Mouse (Mus musculus): Measurements from ENCODE around the gene Dnajb8.

Dnajb8 gene

GRCm38 (mm10) chr6:88199001-88199717 lies 22.9 kb upstream of the Dnajb8 start:
- no peak for DNase-seq (ENCODE audit: low spot score in 2 of 2)

- no peak for DNase-seq (ENCODE audit: low spot score in 2 of 2)
Measured at GRCm38 (mm10) chr6:88199718-88200692, 22.1 kb upstream of the Dnajb8 start.

GRCm38 (mm10) chr6:88200693-88201609 lies 21.1 kb upstream of the Dnajb8 start:
- no peak for DNase-seq (ENCODE audit: low spot score in 2 of 2)

- no peak for DNase-seq (ENCODE audit: low spot score in 2 of 2)
Measured at GRCm38 (mm10) chr6:88201926-88202700, 20.0 kb upstream of the Dnajb8 start.

GRCm38 (mm10) chr6:88202921-88203690 lies 19.0 kb upstream of the Dnajb8 start:
- no peak for DNase-seq (ENCODE audit: low spot score in 2 of 2)

GRCm38 (mm10) chr6:88203791-88204405 lies 18.2 kb upstream of the Dnajb8 start:
- no peak for DNase-seq (ENCODE audit: low spot score in 2 of 2)

GRCm38 (mm10) chr6:88204531-88205385 lies 17.3 kb upstream of the Dnajb8 start:
- DNase-seq (ENCODE audit: low spot score in 2 of 2): no peak

GRCm38 (mm10) chr6:88205386-88205700 lies 16.7 kb upstream of the Dnajb8 start:
- DNase-seq (ENCODE audit: low spot score in 2 of 2): no peak

GRCm38 (mm10) chr6:88205937-88206336 lies 16.1 kb upstream of the Dnajb8 start:
- DNase-seq (ENCODE audit: low spot score in 2 of 2): no peak

GRCm38 (mm10) chr6:88206566-88206965 lies 15.5 kb upstream of the Dnajb8 start:
- no peak for DNase-seq (ENCODE audit: low spot score in 2 of 2)

- no peak for DNase-seq (ENCODE audit: low spot score in 2 of 2)
Measured at GRCm38 (mm10) chr6:88207403-88208033, 14.6 kb upstream of the Dnajb8 start.

GRCm38 (mm10) chr6:88208321-88208720 lies 13.7 kb upstream of the Dnajb8 start:
- DNase-seq (ENCODE audit: low spot score in 2 of 2): no peak

GRCm38 (mm10) chr6:88209453-88209852 lies 12.6 kb upstream of the Dnajb8 start:
- no peak for DNase-seq (ENCODE audit: low spot score in 2 of 2)

- DNase-seq (ENCODE audit: low spot score in 2 of 2): no peak
Measured at GRCm38 (mm10) chr6:88210182-88210581, 11.9 kb upstream of the Dnajb8 start.

- no peak for DNase-seq (ENCODE audit: low spot score in 2 of 2)
Measured at GRCm38 (mm10) chr6:88215797-88216196, 6.3 kb upstream of the Dnajb8 start.

GRCm38 (mm10) chr6:88216199-88216598 lies 5.9 kb upstream of the Dnajb8 start:
- no peak for DNase-seq (ENCODE audit: low spot score in 2 of 2)

GRCm38 (mm10) chr6:88219094-88219493 lies 3.0 kb upstream of the Dnajb8 start:
- DNase-seq (ENCODE audit: low spot score in 2 of 2): no peak

- no peak for DNase-seq (ENCODE audit: low spot score in 2 of 2)
Measured at GRCm38 (mm10) chr6:88226570-88226994, 4.5 kb downstream of the Dnajb8 start.
